Mouse (Mus musculus) testis, adult 2 months (tissue): ENCODE data around the gene Kat8.

ENCODE experiments used
- CTCF ChIP-seq: fragments of 200-500 bp; IDR thresholded peaks from 2 replicates; pipeline ENCODE4 v1.5.1; 2012; ENCODE audit warnings: low read depth, mild to moderate bottlenecking, inconsistent platforms, low read length, moderate library complexity; ENCODE audit not compliant: control insufficient read depth, insufficient read depth, insufficient replicate concordance
- POLR2A ChIP-seq: fragments of 200-500 bp; IDR thresholded peaks from 2 replicates; pipeline ENCODE4 v1.6.1; 2012; ENCODE audit warnings: low read depth, mild to moderate bottlenecking, inconsistent platforms, low read length, moderate library complexity; ENCODE audit not compliant: control insufficient read depth

DNA sequence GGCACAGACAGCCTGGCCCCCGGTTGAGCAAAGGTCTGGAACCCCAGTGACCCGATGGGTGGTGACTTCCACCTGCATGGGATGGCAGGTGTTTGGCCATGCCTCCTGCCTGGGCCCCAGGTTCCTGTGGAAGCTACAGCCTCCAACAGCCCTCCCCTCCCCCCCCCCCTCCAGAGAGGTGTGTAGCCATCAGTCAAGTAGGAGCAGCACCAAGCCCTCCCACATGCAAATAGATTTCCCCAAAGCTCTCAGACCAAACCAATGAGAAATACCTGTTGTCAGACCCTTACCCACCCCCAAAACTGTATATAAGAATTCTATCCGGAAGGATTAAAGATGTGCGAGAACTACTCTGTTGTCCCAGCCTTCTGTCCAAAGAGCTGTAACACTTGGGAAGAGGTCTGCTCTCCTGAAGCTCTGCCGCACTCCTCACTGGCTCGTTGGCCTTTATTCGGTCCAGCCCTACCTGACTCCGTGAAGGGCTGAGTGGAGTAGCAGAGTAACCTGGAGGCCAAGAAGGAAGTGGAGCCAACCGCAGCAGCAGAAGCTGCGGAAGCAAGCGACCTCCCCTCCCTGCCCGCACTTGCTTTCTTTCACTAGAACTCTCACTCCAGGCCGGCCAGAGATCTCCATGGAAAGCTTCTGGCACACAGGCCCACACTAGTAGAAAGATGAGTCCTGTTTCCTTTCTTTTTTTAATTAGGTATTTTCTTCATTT lies 40.7 kb downstream of the Kat8 start:
- TF ChIP-seq CTCF (no peak), POLR2A (no peak)
